Mouse (Mus musculus) lung, postnatal 10 days (tissue): ENCODE data around the gene Arhgap10.

Source experiments
- DNase-seq: peaks from one replicate; pipeline ENCODE4 v3.0.0; 2021

The Arhgap10 gene

GRCm38 (mm10) chr8:77517301-77518200 lies at the start of gene Arhgap10:
Arhgap10 (minus strand) TSS chr8:77517953.
- DNase-seq = peak; percentile 92

GRCm38 (mm10) chr8:77561441-77561840 lies 43.7 kb upstream of the Arhgap10 start:
- no peak for DNase-seq

- no peak for DNase-seq
These were observed 34.7 kb upstream of the Arhgap10 start for GRCm38 (mm10) chr8:77552491-77552890.

GRCm38 (mm10) chr8:77549881-77550580 lies 32.3 kb upstream of the Arhgap10 start:
- peak; percentile 71 for DNase-seq

GRCm38 (mm10) chr8:77549121-77549706 lies 31.5 kb upstream of the Arhgap10 start, which contains the start of gene Prmt9:
Prmt9 (plus strand) TSS chr8:77549397.
- DNase-seq = peak; percentile 96

- DNase-seq = no peak
These were observed 27.9 kb upstream of the Arhgap10 start for GRCm38 (mm10) chr8:77545616-77546015.

GRCm38 (mm10) chr8:77544428-77544827 lies 26.7 kb upstream of the Arhgap10 start:
- no peak for DNase-seq

- DNase-seq = no peak
These were observed 25.5 kb upstream of the Arhgap10 start for GRCm38 (mm10) chr8:77543152-77543777.

- no peak for DNase-seq
These were observed 20.5 kb upstream of the Arhgap10 start for GRCm38 (mm10) chr8:77538256-77538655.

- DNase-seq = no peak
These were observed 19.1 kb upstream of the Arhgap10 start for GRCm38 (mm10) chr8:77536821-77537220.

GRCm38 (mm10) chr8:77535026-77535595 lies 17.4 kb upstream of the Arhgap10 start:
- peak; percentile 67 for DNase-seq

- DNase-seq = no peak
These were observed 16.7 kb upstream of the Arhgap10 start for GRCm38 (mm10) chr8:77534358-77534992.

GRCm38 (mm10) chr8:77526130-77526529 lies 8.4 kb upstream of the Arhgap10 start:
- DNase-seq = no peak

- no peak for DNase-seq
These were observed 7.2 kb upstream of the Arhgap10 start for GRCm38 (mm10) chr8:77524906-77525305.

- no peak for DNase-seq
These were observed 6.4 kb upstream of the Arhgap10 start for GRCm38 (mm10) chr8:77524018-77524615.

- DNase-seq = no peak
These were observed 5.2 kb upstream of the Arhgap10 start for GRCm38 (mm10) chr8:77522984-77523383.

GRCm38 (mm10) chr8:77521028-77521785 lies 3.5 kb upstream of the Arhgap10 start:
- DNase-seq = no peak

GRCm38 (mm10) chr8:77520601-77521000 lies 2.8 kb upstream of the Arhgap10 start:
- DNase-seq = no peak

GRCm38 (mm10) chr8:77518201-77519115 lies 705 bp upstream of the Arhgap10 start:
- DNase-seq = no peak

GRCm38 (mm10) chr8:77516845-77517244 lies 908 bp downstream of the Arhgap10 start:
- no peak for DNase-seq
